Mouse (Mus musculus) adrenal gland, postnatal 36 days (tissue): ENCODE measurements at regions not wholly inside any gene's neighbourhood (a gene's known extent, or its start where the extent isn't known, plus 50 kb on each side); places are given as distances from the start of the nearest gene placed in this dataset.
A peak's percentile ranks its signal among the peaks of the same experiment; 100 is the strongest.

Experiments
- DNase-seq, 2 experiments: peaks; one replicate each; pipeline ENCODE4 v3.0.0; 2021; ENCODE audit warnings: mixed read lengths in 1 of 2

GRCm38 (mm10) chr13:39127942-39128341 lies 167.3 kb upstream of the Slc35b3 start:
- no peak for DNase-seq

GRCm38 (mm10) chr13:39092058-39092457 lies 131.4 kb upstream of the Slc35b3 start:
- DNase-seq = no peak

GRCm38 (mm10) chr13:39084544-39084943 lies 123.9 kb upstream of the Slc35b3 start:
- DNase-seq = no peak

- DNase-seq = no peak
Measured at GRCm38 (mm10) chr13:39074211-39074610, 113.5 kb upstream of the Slc35b3 start.

GRCm38 (mm10) chr13:39032263-39032662 lies 71.6 kb upstream of the Slc35b3 start:
- DNase-seq = no peak

- no peak for DNase-seq
Measured at GRCm38 (mm10) chr13:39020168-39020567, 59.5 kb upstream of the Slc35b3 start.

GRCm38 (mm10) chr13:39011696-39012095 lies 51.0 kb upstream of the Slc35b3 start:
- DNase-seq = peak; percentile 83 to 85
